Mouse (Mus musculus) heart, postnatal 14 days (tissue): ENCODE results near the gene Tex2. TPM values are rescaled to one million over a fixed set of nuclear protein-coding genes. Genes with fewer than 3 reads are reported as not detected.
A peak's percentile ranks its signal among the peaks of the same experiment; 100 is the strongest.

Experiments used
- DNase-seq, 2 experiments: peaks; one replicate each; pipeline ENCODE4 v3.0.0; 2021 to 2022
- intact Hi-C: fragments of 180-260 bp; cut with DNase I; formaldehyde crosslinking; loops from one replicate; pipeline ENCODE4 v1.15.1; 2025
- total RNA-seq, 2 experiments: library from RNA; stranded (reverse); gene quantifications; 2 replicates each; pipeline ENCODE4 v1.2.3; 2021

Tex2 gene
- total RNA-seq, 2 experiments from 2014 or later = 38.2 to 39.2 TPM

- intact Hi-C loops = no loop called here
- no peak for DNase-seq
Observed at GRCm38 (mm10) chr11:106557398-106557797, 55.8 kb downstream of the Tex2 start.

- no peak for DNase-seq
- intact Hi-C loops = no loop called here
Observed at GRCm38 (mm10) chr11:106556689-106557088, 56.5 kb downstream of the Tex2 start.

GRCm38 (mm10) chr11:106555805-106556615 lies 57.2 kb downstream of the Tex2 start:
- intact Hi-C loops = no loop called here
- DNase-seq = no peak

GRCm38 (mm10) chr11:106550398-106550797 lies 62.8 kb downstream of the Tex2 start:
- intact Hi-C loops = no loop called here
- no peak for DNase-seq

GRCm38 (mm10) chr11:106546081-106546480 lies 67.1 kb downstream of the Tex2 start:
- DNase-seq = no peak
- intact Hi-C loops = no loop called here

- DNase-seq = no peak
- intact Hi-C loops = no loop called here
Observed at GRCm38 (mm10) chr11:106544916-106545315, 68.3 kb downstream of the Tex2 start.

GRCm38 (mm10) chr11:106544133-106544532 lies 69.1 kb downstream of the Tex2 start:
- intact Hi-C loops = no loop called here

GRCm38 (mm10) chr11:106543006-106543405 lies 70.2 kb downstream of the Tex2 start:
- intact Hi-C loops = no loop called here
- no peak for DNase-seq

More at GRCm38 (mm10) chr11:106544133-106544532, 69.1 kb downstream of the Tex2 start:
- DNase-seq = no peak

GRCm38 (mm10) chr11:106542385-106542784 lies 70.8 kb downstream of the Tex2 start:
- intact Hi-C loops = no loop called here
- no peak for DNase-seq

- no peak for DNase-seq
- intact Hi-C loops = no loop called here
Observed at GRCm38 (mm10) chr11:106540506-106541268, 72.5 kb downstream of the Tex2 start.

GRCm38 (mm10) chr11:106536253-106536912 lies 76.8 kb downstream of the Tex2 start:
- no peak for DNase-seq
- intact Hi-C loops = no loop called here

GRCm38 (mm10) chr11:106535660-106536252 lies 77.5 kb downstream of the Tex2 start:
- intact Hi-C loops = no loop called here
- DNase-seq = no peak

GRCm38 (mm10) chr11:106532248-106532790 lies 80.9 kb downstream of the Tex2 start:
- intact Hi-C loops = no loop called here
- DNase-seq = no peak

- DNase-seq = no peak
- intact Hi-C loops = no loop called here
Observed at GRCm38 (mm10) chr11:106529786-106530185, 83.4 kb downstream of the Tex2 start.

- intact Hi-C loops = no loop called here
- DNase-seq = no peak
Observed at GRCm38 (mm10) chr11:106529113-106529512, 84.1 kb downstream of the Tex2 start.

GRCm38 (mm10) chr11:106527926-106528325 lies 85.3 kb downstream of the Tex2 start:
- no peak for DNase-seq
- intact Hi-C loops = no loop called here

GRCm38 (mm10) chr11:106527147-106527821 lies 85.9 kb downstream of the Tex2 start:
- intact Hi-C loops = no loop called here
- DNase-seq = no peak

GRCm38 (mm10) chr11:106522538-106522937 lies 90.7 kb downstream of the Tex2 start:
- DNase-seq = no peak
- intact Hi-C loops = no loop called here

- peak; percentile 40 to 42 for DNase-seq
- intact Hi-C loops = no loop called here
Observed at GRCm38 (mm10) chr11:106521612-106522011, 91.6 kb downstream of the Tex2 start.

- intact Hi-C loops = no loop called here
- no peak for DNase-seq
Observed at GRCm38 (mm10) chr11:106520404-106520803, 92.8 kb downstream of the Tex2 start.
